Mouse (Mus musculus): ENCODE measurements around the gene Crym. TPM values are rescaled to one million over a fixed set of nuclear protein-coding genes. Genes with fewer than 3 reads are reported as not detected.

Crym gene
- not detected for polyA plus RNA-seq (2017; shearing (Covaris generic))

DNA sequence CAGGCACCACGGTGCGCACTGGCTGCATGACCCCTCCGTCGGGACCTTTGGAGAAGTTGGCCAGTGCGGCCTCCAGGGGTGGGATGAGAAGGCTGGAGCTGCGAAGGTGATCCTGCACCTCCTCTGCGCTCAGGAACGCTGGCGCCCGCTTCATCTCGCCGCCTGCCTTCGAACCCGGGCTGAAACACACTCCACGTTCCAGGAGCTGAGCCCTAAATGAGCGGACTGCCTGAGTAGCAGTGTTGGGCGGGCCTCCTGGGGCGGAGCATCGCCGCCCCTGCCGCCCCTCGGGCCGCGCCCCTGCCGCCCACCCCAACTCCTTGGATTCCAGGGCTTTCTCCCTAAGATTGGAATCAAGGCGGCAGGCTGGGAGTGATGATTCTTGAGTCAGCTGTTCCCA, at the start of gene Crym:
Gene Crym (minus strand): TSS at position 341 of the 400 bp plus-strand sequence.

GRCm38 (mm10) chr7:120203789-120204188, 1.9 kb upstream of the Crym start, which contains the start of gene Abca14:
Abca14 (plus strand) TSS chr7:120203961.

DNA sequence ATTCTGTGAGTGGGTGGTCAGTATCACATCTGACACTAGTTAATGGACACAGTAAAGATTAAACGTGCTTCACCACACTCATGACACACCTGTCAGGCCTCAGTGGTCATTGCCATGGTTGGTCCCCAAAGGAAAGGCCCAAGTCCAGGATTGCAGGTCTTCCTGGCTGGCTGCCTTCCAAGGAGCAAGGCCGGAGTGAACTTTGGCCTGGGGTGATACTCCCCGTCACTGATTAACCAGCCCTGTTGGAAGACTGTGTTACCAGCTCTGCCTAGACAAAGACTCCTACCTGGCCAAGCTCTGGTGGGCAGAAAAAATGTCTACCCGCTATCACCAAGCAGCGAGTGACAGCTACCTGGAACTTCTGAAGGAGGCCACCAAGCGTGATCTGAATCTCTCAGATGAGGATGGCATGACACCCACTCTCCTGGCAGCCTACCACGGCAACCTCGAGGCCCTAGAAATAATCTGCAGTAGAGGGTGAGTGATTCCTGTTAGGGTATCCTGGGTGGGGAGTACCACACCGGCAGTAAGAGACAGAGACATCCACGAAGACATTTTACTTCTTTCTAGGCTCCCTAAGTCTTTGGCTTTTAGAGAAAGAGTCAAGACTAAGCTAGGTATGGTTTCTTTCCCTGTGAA, 28.2 kb downstream of the Crym start, which contains the start of gene Anks4b:
Gene Anks4b (plus strand): TSS at position 256 of the 642 bp plus-strand sequence.

DNA sequence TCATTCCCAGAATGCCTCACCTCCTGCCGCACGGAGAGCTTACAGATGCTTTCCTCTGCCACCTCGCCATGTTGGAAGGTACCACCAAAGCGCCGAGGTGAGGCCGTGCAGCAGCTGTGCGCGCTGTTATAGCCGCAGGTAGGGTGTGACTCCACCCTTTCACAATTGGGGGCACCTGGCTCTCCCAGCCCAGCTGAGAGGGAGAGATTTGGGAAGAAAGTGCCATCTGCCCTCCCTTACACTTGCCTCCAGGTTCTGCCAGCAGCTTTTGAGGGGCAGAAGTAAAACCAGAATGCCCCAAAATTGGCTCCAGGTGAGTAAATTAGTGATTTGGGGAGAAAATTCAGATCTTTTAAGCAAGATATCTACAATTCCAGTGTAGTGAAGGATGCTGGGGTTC, 56.7 kb downstream of the Crym start, which contains the start of gene Zp2:
Gene Zp2 (minus strand): TSS at position 101 of the 400 bp plus-strand sequence.

Other genes starting within 250 kb of the Crym start
- gene Dnah3, start 106.8 kb downstream of the Crym start, polyA plus RNA-seq (2017; shearing (Covaris generic)), result under 1 TPM in 1 of 2 experiments, not detected in 1; 0.12 TPM
- gene Tmem159, start 99.8 kb downstream of the Crym start, polyA plus RNA-seq (2017; shearing (Covaris generic)), result 1 to 10 TPM; 3.7 to 6.5 TPM
- gene Zp2, start 56.8 kb downstream of the Crym start, polyA plus RNA-seq (2017; shearing (Covaris generic)), result under 1 TPM in 1 of 2 experiments, not detected in 1; 0.21 TPM
- not detected for gene Anks4b, start 28.3 kb downstream of the Crym start, polyA plus RNA-seq (2017; shearing (Covaris generic))
- under 1 TPM in 1 of 2 experiments, not detected in 1; 0.04 TPM for gene Abca14, start 1.9 kb upstream of the Crym start, polyA plus RNA-seq (2017; shearing (Covaris generic))
- gene Abca15, start 126.6 kb upstream of the Crym start, polyA plus RNA-seq (2017; shearing (Covaris generic)), result under 1 TPM in 1 of 2 experiments, not detected in 1; 0.05 TPM
- gene Abca16, start 207.5 kb upstream of the Crym start, polyA plus RNA-seq (2017; shearing (Covaris generic)), result under 1 TPM in 1 of 2 experiments, not detected in 1; 0.10 TPM

Measured in activated CD4-positive, CD25-positive, alpha-beta regulatory T cell (primary cell).